Mouse (Mus musculus) liver, adult (tissue): ENCODE measurements around the gene Gbx1.

ENCODE experiments used
- GATA4 ChIP-seq: IDR thresholded peaks from 2 replicates; pipeline ENCODE4 v1.6.1; 2014; ENCODE audit warnings: mild to moderate bottlenecking, low read length; ENCODE audit not compliant: insufficient replicate concordance

Gbx1 gene

DNA sequence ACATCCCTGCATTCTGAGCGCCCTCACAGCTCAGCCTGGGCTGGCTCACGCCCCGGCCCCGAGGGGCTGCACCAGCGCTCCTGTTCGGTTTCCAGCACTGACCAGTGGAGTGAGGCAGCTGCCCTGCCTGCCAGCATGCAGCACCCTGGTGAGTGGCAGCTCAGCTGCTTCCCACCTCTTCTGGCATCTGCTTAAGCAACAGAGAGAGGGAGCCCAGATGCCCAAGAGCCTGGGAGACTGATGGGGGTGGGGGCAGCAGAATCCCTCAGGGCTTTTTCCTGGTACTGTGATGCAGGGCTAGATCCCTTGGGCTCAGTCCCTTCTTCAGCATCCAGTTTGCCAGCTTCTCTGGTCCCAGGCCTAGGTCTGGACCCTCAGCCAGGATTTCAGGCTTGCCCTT lies 30.2 kb downstream of the Gbx1 start:
- no peak for TF ChIP-seq GATA4

DNA sequence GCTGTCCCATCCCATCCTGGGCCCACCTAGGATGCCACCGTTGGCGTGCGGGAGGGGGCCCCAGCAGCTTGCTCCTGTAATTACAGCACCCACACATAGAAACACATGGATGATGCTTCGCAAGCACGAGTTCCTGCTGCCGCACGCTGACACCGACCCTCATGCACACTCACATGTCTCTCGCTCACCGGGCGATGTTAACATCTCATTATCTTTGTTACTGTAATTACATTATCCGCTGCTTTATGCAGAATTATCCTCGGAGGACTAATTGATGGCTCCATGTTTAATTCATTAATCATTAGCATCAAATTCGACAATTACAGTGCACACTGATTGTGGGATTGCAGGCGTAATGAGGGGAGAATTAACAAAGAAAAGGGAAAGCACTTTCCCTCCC lies 32.0 kb downstream of the Gbx1 start:
- TF ChIP-seq GATA4 = no peak

DNA sequence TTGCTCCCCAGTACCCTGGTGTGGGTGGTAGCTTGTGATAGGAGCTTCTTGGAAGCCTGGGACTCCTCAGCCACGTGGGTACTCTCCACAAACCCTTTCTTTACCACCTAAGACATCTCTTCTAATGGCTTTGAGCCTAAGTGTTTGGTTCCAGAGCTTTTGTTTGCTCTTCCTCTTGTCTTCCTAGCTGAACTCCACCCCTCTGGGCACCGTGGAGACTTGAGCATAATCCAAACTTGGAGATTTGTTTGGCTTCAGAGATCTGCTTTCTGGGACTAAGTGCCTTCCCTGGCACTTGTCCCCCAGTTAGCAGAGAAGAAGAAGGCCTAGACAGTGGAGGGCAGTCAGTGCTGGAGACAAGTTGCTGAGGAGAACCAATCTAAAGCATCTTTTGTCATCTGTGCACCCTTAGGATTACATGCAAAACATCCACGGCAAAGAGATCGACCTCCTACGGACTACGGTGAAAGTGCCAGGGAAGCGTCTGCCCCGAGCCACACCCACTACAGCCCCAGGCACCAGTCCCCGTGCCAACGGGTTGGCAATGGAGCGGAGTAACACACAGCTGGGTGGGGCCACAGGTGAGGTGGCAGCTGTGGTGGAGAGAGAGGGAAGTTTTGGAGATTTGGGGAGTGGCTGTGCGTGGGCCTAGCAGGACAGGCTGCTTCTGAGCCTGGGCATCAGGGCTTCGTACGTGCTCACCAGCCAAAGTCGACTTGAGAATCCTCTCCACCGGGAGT lies 34.3 kb downstream of the Gbx1 start:
- TF ChIP-seq GATA4 = no peak

DNA sequence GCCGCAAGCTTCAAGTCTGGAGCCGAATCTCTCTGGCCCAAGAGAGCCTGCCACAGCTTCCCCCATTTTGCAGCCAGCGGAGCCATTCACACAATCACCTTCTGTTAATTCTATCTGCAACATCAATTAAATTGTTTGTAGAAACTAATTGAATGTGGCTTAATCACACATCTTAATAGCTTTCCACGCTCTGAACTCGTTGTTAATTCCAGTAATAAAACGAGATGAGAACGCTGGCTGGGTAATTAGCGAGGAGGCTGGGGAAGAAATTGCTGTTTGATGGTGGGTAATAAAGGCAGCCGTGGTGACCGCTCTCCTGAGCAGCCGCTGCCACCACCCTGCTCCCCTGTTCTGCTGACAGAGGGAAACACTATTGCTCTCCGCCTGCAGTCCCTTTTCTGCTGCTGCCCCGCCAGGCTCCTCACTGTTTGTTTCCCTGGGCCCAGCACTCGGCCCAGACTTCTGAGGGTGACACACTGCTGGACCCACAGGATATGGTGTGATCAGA lies 36.5 kb downstream of the Gbx1 start:
- TF ChIP-seq GATA4 = no peak

DNA sequence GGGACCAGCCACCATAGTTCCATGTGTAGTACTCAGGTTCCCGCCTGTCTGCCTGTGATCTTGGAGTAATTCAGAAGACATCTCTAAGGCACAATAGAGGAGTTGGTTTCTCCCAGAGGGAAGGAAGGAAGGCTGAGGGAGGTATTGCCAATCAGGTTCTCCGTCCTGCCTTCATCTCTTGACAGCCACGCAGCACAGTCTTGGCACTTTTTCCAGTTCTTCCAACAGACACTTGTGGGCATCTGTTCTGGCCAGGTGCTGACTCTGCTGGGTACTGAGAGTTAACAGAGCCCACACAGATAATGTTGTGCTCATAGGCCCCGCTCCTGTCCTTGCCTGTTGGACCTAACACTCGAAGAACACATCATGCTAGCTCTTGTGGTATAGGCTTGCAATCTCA lies 40.3 kb downstream of the Gbx1 start:
- no peak for TF ChIP-seq GATA4

DNA sequence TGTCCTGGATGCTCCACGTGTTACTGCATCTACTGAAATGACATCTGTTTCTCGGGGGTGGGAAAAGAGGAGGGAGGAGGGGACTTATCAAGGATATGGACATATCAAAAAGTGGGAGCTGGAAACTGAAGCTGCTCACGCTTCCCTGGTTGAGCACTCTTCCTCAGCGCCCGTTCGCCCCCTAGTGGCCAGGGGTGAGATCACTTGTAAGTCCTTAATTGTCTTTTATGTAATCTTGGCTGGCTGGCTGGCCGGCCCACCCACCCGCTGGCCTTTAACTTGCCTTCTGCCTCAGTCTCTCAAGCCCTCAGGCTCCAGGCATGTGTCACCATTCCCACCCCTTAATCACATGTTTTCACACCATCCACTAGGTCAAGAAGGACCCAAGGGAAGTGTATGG lies 40.9 kb downstream of the Gbx1 start:
- no peak for TF ChIP-seq GATA4

DNA sequence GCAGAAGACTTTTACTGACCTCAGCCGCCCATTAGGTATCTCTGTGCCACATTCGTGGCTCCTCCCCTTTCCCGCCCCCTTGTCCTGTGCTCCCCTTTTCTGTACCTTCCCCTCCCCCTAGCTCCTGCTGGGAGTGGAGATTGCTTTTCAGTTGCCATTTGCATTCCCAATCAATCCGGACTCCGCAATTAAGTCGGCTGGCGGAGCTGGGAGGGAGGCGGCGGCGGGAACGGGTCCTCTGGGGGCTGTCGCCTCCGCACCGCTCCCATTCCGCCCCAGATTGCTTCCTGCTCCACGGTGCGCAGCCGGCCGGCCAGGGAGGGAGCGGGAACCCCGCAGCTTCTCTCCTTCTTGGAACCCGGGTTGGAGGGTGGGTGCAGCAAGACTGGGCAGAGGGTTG lies 42.0 kb downstream of the Gbx1 start:
- TF ChIP-seq GATA4 = no peak

DNA sequence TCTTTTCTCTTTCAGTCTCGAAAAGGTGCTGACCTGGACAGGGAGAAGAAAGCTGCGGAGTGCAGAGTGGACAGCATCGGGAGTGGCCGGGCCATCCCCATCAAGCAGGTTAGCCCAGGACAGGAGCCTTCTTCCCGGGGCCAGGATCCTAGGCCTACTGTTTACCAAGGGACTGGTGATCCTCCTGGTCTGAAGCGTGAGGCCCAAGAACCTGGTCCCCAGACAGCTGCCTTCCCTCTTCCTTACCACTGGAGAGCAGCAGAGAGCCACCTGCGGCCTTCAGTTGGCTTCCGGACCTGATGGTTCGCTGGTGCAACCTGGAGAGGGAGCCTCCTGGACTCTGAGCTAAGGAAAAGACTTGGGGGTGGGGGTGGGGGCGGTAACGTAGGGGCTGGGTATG lies 43.7 kb downstream of the Gbx1 start:
- TF ChIP-seq GATA4 = no peak

DNA sequence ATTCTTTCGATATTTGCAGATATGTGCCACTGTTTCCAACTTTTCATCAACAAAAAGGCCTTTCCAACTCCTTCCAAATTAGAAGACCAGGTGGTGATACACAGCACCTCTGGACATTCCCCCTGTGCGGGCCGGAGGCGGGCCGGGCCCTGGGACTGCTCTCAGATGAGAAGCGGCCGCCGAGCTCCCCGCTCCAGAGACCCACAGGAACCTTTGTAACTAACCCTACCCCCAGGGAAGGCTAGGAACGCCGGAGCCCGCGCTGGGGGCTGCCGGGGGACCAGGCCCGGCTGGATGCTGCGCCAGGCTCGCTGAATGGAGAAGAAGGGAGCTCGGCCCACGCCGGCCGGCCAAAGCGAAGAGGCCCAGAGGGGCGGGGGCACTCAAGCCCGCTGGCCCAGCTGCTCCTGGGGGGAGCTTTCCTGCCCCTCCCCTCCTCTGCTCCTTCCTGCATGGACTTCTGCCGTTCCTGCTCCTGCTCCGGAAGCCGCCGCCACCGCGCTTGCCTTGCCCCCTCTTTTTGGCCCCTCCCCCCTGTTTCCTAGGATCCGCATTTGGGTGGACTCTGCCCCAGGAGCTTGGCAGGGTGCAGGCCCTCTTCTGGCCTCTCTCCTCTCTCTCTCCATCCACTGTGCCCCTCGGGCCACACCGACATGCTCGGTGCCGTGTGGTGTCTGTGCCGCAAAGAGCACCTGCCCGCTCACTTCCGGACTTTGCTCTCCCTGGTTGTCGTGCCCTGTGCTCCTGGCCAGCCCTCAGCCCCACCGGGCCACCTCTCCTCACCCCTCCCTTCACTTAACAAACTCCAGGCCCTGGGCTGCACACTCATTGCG lies 44.5 kb downstream of the Gbx1 start:
- no peak for TF ChIP-seq GATA4

DNA sequence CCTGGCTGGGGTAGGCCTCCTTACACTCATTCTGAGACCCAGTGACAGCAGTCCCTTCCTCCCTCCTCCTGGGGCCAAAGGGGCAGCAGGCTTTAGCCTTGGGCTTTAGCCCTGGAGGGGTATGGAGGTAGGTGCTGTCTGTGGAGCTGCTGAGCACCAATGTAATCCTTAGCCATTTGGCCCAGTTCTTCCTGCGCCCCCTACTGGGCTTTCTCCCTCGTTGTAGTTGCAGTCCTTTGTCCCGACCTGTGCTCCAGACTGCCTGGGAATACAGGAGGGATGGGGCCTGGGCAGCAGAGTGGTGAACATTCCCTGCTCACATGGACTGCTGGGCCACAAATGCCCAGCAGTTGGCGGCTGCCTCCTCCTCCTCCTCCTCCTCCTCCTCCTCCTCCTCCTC lies 45.4 kb downstream of the Gbx1 start:
- TF ChIP-seq GATA4 = no peak

DNA sequence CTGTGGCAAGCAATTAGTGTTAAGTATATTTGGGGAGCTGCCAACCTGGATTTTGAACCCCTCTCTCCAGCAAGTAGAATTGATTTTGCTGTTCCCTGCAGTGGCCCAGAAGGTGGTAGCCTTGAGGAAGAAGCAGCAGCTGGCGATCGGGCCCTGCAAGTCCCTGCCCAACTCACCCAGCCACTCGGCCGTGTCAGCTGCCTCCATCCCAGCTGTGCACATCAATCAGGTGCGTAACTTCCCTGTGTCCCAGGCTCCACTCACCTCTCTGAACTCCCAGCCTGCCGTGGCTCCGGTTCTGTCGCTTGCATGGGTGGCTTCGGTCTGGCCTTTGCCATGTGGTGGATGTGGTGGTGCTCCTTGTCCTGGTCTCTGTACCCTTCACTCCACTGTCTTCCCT lies 49.1 kb downstream of the Gbx1 start:
- no peak for TF ChIP-seq GATA4

DNA sequence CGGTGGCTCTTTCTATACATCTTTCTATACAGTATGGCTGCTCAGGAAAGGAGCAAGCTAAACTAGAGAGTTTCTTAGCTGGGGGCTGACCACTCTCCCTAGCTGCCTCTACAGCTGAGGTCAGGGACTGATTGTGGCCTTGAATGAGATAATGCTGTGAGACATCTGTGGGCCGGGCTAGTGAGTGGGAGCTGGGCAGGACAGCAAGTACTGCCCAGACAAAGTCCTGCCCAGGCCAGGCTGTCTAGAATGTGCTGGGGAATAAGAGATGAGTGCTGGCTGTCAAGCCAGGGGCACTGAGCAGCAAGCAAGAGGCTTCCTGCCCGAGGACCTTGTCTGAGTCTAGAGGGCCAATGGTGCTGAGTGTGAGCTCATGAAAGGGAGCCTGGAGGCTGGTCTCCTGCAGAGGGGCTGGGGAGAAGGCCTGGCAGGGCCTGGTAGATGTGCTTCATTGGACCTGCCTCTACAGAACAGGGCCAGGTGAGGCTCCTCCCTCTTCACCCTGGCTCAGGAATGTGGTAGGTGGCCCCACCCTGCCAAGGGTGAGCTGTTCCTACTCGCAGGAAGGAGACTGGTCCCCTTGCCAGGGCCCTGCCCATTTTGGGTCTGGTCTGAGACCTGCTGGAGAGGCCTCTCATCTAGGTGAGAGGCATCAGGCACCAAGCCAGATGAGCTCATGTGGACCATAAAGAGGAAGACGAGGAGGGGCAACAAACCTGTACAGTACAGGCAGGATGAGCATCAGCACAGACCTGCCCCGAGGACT lies 51.3 kb downstream of the Gbx1 start:
- TF ChIP-seq GATA4 = no peak

DNA sequence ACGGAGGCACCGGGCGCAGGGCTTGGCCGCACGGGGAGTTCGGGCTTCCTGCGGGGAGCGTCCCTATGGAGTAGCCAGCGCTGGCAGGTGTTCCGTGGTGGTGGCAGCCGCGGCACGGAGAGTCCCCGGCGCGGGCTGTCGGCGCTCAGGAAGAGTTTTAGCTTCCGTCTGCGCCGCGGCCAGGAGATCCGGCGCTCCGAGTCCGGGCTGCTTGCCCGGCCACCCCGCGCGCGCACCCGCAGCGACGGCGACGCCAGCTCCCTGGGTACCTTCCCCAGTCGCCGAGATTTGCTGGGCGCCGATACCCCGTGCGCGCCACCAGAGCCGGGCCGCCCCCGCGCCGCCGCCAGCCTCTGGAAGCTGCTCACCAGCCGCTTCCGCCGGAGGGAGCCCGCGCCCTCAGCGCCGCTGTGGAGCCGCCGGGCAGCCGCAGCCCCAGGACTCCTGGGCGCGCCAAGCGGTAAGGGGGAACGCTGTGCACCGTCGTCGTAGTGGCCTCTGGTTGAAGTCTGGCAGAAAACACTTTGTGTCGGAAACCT lies 52.2 kb downstream of the Gbx1 start:
- no peak for TF ChIP-seq GATA4

DNA sequence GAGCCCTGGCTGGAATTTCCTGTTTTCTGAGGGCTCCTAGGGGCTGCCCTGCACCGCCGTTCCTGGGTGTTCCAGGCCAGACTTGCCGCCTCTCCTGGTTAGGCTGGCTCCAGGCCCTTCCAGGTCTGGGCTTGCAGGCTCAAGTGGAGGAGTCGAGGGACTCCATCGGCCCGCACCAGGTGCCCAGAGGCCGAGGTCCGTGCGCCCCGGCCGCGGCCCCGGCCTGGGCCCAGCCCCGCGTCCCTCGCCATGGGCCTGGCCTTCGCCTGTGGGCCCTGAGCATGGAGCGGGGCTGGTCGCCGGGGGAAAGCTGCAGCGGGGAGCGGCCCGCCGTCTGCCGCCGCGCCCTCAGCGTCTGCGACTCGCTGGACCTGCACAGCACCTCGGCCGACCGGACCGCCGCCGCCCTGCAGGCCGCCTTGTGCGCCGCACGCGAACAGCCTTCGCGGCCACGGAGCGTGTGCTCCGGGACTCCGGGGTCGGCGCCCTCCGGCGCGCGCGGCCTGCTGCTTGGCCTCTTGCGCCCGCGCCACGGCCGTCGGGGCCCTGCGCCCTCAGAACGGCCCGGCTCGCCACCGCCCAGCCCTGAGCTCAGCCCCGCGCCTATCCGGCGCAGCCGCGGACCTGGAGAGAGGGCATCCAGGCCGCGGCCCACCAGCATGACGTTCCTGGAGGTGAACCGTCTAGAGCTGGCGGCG lies 52.8 kb downstream of the Gbx1 start:
- TF ChIP-seq GATA4 = no peak
